Mouse (Mus musculus) forebrain, embryonic 14.5 days (tissue): Measurements from ENCODE around the gene Wfdc1. TPM values are rescaled to one million over a fixed set of nuclear protein-coding genes. Genes with fewer than 3 reads are reported as not detected.
A peak's percentile ranks its signal among the peaks of the same experiment; 100 is the strongest.

Experiments used
- ATAC-seq: fragments of 200-750 bp; cut with Nextera tagmentation; 2 replicates; pipeline ENCODE4 v1.8.0; 2017; ENCODE audit warnings: mild to moderate bottlenecking, moderate library complexity
- DNase-seq: peaks from one replicate; pipeline ENCODE4 v3.0.0-alpha.2; 2015; ENCODE audit warnings: low spot score
- H3K27ac ChIP-seq: fragments of 300-500 bp; sonication (generic); 2 replicates; pipeline ENCODE4 v1.5.1; 2014; ENCODE audit warnings: low read depth, mild to moderate bottlenecking, control low read depth, low read length, moderate library complexity
- H3K27me3 ChIP-seq: fragments of 300-500 bp; sonication (generic); replicated peaks from 2 replicates; pipeline ENCODE4 v1.6.1; 2014; ENCODE audit warnings: low read length, control low read depth, mixed read lengths; ENCODE audit not compliant: control insufficient read depth, insufficient read depth
- H3K36me3 ChIP-seq: fragments of 300-500 bp; sonication (generic); 2 replicates; pipeline ENCODE4 v1.6.1; 2014; ENCODE audit warnings: low read length, control low read depth; ENCODE audit not compliant: control insufficient read depth, insufficient read depth
- H3K4me1 ChIP-seq: fragments of 300-500 bp; sonication (generic); 2 replicates; pipeline ENCODE4 v1.6.1; 2014; ENCODE audit warnings: antibody characterized with exemption, low read length, control low read depth; ENCODE audit not compliant: control insufficient read depth, insufficient read depth
- H3K4me2 ChIP-seq: fragments of 300-500 bp; sonication (generic); 2 replicates; pipeline ENCODE4 v1.6.1; 2014; ENCODE audit warnings: mild to moderate bottlenecking, control low read depth, low read length
- H3K4me3 ChIP-seq: fragments of 300-500 bp; sonication (generic); 2 replicates; pipeline ENCODE4 v1.5.1; 2014; ENCODE audit warnings: low read depth, low read length, control low read depth
- H3K9ac ChIP-seq: fragments of 300-500 bp; sonication (generic); 2 replicates; pipeline ENCODE4 v1.6.1; 2014; ENCODE audit warnings: mild to moderate bottlenecking, low read length, control low read depth, moderate library complexity
- H3K9me3 ChIP-seq: fragments of 300-500 bp; sonication (generic); replicated peaks from 2 replicates; pipeline ENCODE4 v1.6.1; 2016; ENCODE audit warnings: low read length, control low read depth, mixed read lengths; ENCODE audit not compliant: control insufficient read depth
- WGBS: fragments of 180-500 bp; shearing (Covaris S2); extraction: QIAGEN DNeasy Blood & Tissue Kit; methylation state at CpG from one replicate; pipeline ENCODE4 v1.1.7; 2014; 5-methylcytosine and 5-hydroxymethylcytosine counted together
- polyA plus RNA-seq: library from polyadenylated mRNA; unstranded; fragments of >200 nt; fragmentation: Nextera tagmentation; extraction: Ambion mirVana; gene quantifications from 2 replicates; pipeline ENCODE4 v1.2.1, GENCODE M21; 2014

The Wfdc1 gene
- polyA plus RNA-seq, 1 experiment from 2014 or later, result 3.7 TPM

DNA sequence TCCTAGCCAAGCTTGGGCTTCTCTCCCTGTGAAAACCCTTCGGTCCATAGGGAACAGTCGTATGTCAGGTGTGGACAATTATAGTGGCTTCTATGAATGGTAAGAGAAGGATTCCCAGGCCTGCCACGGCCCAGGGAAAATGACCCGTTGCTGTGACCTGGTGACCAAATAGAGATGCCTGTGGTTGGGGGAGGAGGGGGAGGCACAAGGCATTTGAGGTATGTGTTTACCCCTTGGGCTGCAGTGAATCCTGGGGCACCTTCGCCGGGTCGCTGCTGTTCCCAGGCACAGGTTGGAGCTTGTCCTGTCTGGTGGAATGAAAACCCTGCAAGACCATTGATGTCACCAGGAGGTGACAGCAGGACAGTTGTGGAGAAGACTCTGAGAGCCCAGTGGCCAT, 28.5 kb downstream of the Wfdc1 start:
- H3K4me2 ChIP-seq, result no peak overlapping the region
- H3K9me3 ChIP-seq, result no peaks in the 10 kb centered on the region
- ATAC-seq (no peak), DNase-seq (no peak)
- H3K27ac ChIP-seq, result no peak overlapping the region
- no peak overlapping the region for H3K9ac ChIP-seq
- peaks cover 11% of the 10 kb centered on the region for H3K27me3 ChIP-seq
- no peak overlapping the region for H3K4me3 ChIP-seq
- WGBS, result 87% methylated on average over 7 of the region's 7 CpGs
- H3K4me1 ChIP-seq, result no peaks in the 10 kb centered on the region
- H3K36me3 ChIP-seq, result no peaks in the 10 kb centered on the region

DNA sequence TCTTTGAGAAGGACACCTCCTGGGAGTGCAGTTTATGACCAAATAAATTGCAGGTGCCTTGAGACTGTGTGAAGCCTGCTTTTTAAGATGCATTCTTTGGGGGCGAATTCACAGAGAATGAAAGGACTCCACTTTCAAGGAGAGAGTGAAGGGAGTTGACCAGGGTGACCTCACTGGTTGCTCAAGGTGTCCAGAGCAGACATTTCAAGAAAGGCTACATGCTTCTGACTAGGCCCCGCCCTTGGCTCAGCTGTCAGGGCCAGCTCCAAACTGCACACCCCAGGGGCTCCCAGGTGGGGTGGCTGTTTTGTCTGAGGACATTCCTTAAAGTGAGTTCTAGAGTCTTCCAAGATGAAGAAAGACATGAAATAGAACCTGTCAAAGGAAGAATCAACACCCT, 31.0 kb downstream of the Wfdc1 start:
- no peak overlapping the region for H3K9ac ChIP-seq
- no peak overlapping the region for H3K27ac ChIP-seq
- no peaks in the 10 kb centered on the region for H3K9me3 ChIP-seq
- no peak overlapping the region for H3K4me3 ChIP-seq
- no peaks in the 10 kb centered on the region for H3K4me1 ChIP-seq
- 82% methylated on average over 2 of the region's 2 CpGs for WGBS
- H3K4me2 ChIP-seq, result no peak overlapping the region
- H3K36me3 ChIP-seq, result no peaks in the 10 kb centered on the region
- ATAC-seq (no peak), DNase-seq (no peak)
- peaks cover 24% of the 10 kb centered on the region for H3K27me3 ChIP-seq

DNA sequence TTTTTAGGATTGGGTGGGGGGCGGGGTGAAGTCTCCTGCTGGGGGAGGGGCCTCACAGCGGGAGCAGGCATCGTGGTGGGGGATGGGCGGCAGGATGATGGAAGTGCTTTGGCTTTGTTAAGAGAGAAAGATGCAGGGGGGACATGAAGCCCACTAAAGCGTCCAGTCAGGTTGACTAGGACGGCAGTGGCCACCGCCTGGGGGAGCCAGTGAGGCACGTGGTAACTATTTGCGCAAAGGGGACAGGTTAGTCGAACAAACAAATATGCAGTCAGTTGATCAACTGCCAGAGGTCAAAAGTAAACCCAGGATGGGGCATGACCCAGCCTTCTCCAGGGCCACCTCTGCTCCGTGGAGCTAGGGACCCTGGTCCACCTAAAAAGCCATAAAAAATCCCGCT, 32.8 kb downstream of the Wfdc1 start:
- H3K4me3 ChIP-seq, result no peak overlapping the region
- H3K36me3 ChIP-seq, result no peaks in the 10 kb centered on the region
- ATAC-seq (no peak), DNase-seq (peak; percentile 16)
- H3K27ac ChIP-seq, result no peak overlapping the region
- WGBS, result 1% methylated on average over 11 of the region's 12 CpGs
- H3K27me3 ChIP-seq, result peaks cover 24% of the 10 kb centered on the region
- H3K9me3 ChIP-seq, result no peaks in the 10 kb centered on the region
- no peaks in the 10 kb centered on the region for H3K4me1 ChIP-seq
- no peak overlapping the region for H3K4me2 ChIP-seq
- H3K9ac ChIP-seq, result no peak overlapping the region

DNA sequence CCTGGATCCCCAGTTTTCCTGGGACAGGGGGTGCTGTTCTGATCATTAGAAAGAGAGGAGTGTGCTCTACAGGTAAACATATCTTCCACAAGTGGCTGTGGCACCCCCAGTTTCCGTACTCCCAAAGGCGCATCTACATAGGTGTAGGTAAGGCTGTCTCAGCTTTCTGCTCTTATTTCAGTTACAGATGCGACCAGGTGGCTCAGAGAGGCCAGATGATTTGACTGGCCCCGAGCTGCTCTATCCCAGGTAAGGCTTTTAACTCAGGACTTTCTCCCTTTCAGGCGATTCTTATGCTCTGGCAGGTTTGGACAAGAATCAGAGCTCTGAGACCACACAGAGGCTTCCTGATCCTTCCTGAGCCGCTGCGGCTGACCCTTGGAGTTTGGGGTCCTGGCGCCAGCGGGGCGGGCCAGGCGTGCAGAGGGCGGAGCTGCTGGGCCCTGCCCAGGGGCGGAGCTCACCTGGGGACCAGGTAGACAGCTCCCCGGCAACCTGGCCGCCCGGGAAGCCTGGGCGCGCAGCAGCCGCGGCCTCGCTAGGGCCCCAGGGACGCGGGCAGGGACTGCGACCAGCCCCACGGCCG, 33.5 kb downstream of the Wfdc1 start, which contains the start of gene Atp2c2:
TSS of gene Atp2c2 (plus strand) at position 461 of the 586 bp plus-strand sequence.
- H3K36me3 ChIP-seq, result no peaks in the 10 kb centered on the region
- no peak within 1 kb of the TSS for H3K9ac ChIP-seq
- no peak within 1 kb of the TSS for H3K4me2 ChIP-seq
- WGBS, result 3% methylated on average over 26 of the region's 26 CpGs
- DNase-seq (no peak), ATAC-seq (no peak)
- no peak within 1 kb of the TSS for H3K27ac ChIP-seq
- H3K9me3 ChIP-seq, result no peaks in the 10 kb centered on the region
- H3K27me3 ChIP-seq, result peaks cover 24% of the 10 kb centered on the region
- H3K4me3 ChIP-seq, result no peak within 1 kb of the TSS
- H3K4me1 ChIP-seq, result no peaks in the 10 kb centered on the region

DNA sequence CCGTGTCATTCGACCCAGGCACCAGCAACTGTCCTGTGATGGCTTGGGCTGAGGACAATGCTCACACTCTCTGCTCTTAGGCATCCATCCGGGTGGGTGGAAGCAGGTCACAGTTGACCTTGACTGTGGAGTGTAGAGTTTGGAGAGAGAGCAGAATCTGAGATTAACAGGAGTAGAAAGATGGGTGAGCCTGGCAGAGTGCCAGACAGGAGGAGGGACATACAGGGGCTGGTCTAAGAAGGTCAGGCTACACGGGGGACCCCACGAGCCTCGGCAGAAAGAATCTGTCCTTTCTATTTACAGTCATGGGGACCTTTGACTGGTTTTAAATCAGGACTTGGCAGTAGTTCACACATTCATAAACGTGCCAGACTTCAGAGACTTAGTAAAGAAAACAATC, 36.8 kb downstream of the Wfdc1 start:
- no peak for ATAC-seq
- 72% methylated on average over 7 of the region's 7 CpGs for WGBS
- Histone ChIP-seq H3K4me2 (no peak overlapping the region), H3K4me1 (no peaks in the 10 kb centered on the region), H3K27ac (no peak overlapping the region), H3K36me3 (no peaks in the 10 kb centered on the region), H3K9me3 (no peaks in the 10 kb centered on the region), H3K27me3 (peaks cover 24% of the 10 kb centered on the region), H3K9ac (no peak overlapping the region), H3K4me3 (no peak overlapping the region)
- no peak for DNase-seq

DNA sequence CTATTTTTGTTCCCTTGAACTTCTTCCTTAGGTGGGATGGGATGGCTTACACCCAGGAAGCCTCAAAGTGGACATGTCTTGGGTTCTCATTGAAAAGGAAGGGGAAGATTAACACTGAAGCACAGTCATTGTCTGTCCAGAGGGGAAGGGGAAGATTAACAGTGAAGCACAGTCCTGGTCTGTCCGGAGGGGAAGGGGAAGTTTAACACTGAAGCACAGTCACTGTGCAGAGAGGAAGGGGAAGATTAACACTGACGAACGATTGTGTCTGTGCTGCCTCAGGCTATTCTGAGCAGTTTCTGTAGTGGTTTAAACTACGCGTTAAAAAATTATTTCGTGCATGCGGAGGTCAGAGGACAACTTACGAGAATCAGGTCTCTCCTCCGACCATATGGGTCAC, 41.0 kb downstream of the Wfdc1 start:
- Histone ChIP-seq H3K9ac (no peak overlapping the region), H3K9me3 (no peaks in the 10 kb centered on the region), H3K4me2 (no peak overlapping the region), H3K27me3 (no peaks in the 10 kb centered on the region), H3K4me1 (no peaks in the 10 kb centered on the region), H3K36me3 (no peaks in the 10 kb centered on the region), H3K4me3 (no peak overlapping the region), H3K27ac (no peak overlapping the region)
- ATAC-seq, result no peak
- WGBS, result 88% methylated on average over 9 of the region's 9 CpGs
- DNase-seq, result no peak

DNA sequence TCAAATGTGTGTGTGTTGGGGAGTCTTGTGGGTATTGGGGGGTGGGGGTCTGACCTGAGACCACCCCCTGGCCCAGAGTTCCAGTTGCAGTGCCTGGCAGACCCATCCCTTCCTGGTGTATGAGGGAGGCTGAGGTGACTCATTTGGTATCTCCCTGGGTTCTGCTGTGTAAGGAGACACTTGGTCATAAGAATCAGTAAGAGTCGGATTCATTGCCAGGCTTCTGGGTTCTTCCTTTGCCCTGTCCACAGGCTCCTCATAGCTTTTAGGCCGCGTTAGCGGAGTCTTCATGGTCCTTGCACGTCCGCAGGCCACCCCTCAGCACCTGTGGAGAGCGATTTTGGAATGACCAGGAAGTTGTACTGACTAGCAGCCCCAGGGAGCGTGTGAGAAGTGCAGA, 42.3 kb downstream of the Wfdc1 start:
- no peak for DNase-seq
- no peak for ATAC-seq
- Histone ChIP-seq H3K4me2 (no peak overlapping the region), H3K27me3 (no peaks in the 10 kb centered on the region), H3K9ac (no peak overlapping the region), H3K4me1 (no peaks in the 10 kb centered on the region), H3K9me3 (no peaks in the 10 kb centered on the region), H3K4me3 (no peak overlapping the region), H3K36me3 (no peaks in the 10 kb centered on the region), H3K27ac (no peak overlapping the region)
- 88% methylated on average over 8 of the region's 8 CpGs for WGBS

DNA sequence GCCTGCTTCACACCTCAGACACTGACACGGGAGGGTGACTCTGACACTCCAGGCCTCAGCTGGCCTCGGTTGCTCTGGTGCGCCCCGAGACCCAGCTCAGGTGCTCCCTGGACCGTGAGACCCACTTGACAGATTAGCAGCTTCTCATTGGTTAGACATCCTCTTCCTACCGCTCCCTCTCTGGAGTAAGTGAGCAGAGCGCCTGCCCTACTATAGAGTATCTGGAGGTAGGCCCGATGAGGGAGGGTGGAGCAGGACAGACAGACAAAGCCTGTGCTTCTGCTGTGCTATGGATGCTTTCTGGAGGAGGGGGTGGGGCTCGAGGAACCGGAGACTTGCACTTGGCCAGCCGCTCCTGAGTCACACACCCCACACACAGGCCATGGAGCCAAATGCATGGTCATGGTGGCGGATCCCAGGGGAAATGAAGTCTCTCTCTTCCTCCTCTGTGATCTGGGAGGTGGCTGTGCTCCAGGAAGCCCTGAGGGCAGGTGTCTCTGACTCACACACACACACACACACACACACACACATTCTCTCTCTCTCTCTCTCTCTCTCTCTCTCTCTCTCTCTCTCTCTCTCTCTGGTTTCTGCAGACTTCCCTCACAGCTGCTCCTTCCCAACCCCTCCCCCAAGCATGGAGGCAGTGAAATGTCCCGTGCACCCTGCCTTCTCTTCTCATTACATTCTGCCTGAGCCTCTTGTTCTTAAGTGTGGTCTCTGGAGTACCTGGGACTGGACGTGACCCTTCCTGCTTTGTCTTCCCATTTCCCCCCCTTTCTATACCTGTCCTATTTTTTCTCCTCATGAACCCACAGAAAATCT, 42.9 kb downstream of the Wfdc1 start:
- H3K4me3 ChIP-seq, result no peak overlapping the region
- no peak overlapping the region for H3K27ac ChIP-seq
- DNase-seq (no peak), ATAC-seq (no peak)
- H3K27me3 ChIP-seq, result no peaks in the 10 kb centered on the region
- no peak overlapping the region for H3K9ac ChIP-seq
- H3K36me3 ChIP-seq, result no peaks in the 10 kb centered on the region
- WGBS, result 78% methylated on average over 14 of the region's 14 CpGs
- H3K4me1 ChIP-seq, result no peaks in the 10 kb centered on the region
- no peaks in the 10 kb centered on the region for H3K9me3 ChIP-seq
- no peak overlapping the region for H3K4me2 ChIP-seq

DNA sequence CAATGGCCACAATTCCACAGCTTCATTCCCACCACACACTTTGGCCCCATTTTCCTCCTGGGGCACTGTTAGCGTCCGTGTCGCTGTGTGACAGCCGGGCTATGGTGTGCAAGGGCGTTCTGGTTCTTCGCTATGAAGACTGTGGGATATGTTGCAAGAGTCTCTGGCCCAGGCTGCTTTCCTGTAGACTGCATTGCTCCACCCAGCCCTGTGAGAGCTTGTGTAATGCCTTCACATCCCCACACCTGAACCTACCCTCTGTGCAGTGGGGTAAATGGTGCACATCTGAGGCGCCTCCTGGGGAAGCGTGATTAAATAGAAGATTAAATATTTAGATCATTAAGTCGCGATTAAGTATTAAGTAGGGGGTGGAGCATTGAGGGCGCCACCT, 43.5 kb downstream of the Wfdc1 start:
- no peaks in the 10 kb centered on the region for H3K4me1 ChIP-seq
- 82% methylated on average over 11 of the region's 11 CpGs for WGBS

More for the DNA sequence above, 43.5 kb downstream of the Wfdc1 start:
- no peaks in the 10 kb centered on the region for H3K9me3 ChIP-seq
- ATAC-seq, result no peak
- no peak overlapping the region for H3K27ac ChIP-seq
- no peak overlapping the region for H3K9ac ChIP-seq
- H3K4me2 ChIP-seq, result no peak overlapping the region
- H3K36me3 ChIP-seq, result no peaks in the 10 kb centered on the region
- no peak overlapping the region for H3K4me3 ChIP-seq
- no peak for DNase-seq
- H3K27me3 ChIP-seq, result no peaks in the 10 kb centered on the region
